Mouse (Mus musculus) myocyte (in vitro differentiated cells): ENCODE results near the gene Mta2.

Experiments used
- CEBPB ChIP-seq: IDR thresholded peaks from 2 replicates; pipeline ENCODE4 v1.6.1; 2011; ENCODE audit warnings: mild to moderate bottlenecking, moderate library complexity; ENCODE audit not compliant: poor library complexity, insufficient read depth, severe bottlenecking
- MYOD1 ChIP-seq, 3 experiments: IDR thresholded peaks; one replicate each; pipeline ENCODE4 v1.6.1; 2011; ENCODE audit warnings: control low read depth in 2 of 3, low read depth in 2 of 3, mild to moderate bottlenecking in 2 of 3, moderate library complexity in 1 of 3; ENCODE audit not compliant: insufficient read length in 2 of 3, control insufficient read depth in 1 of 3
- MYOG ChIP-seq, 3 experiments: IDR thresholded peaks; one replicate each; pipeline ENCODE4 v1.6.1; 2011; ENCODE audit warnings: control low read depth in 2 of 3, low read depth in 2 of 3, mild to moderate bottlenecking in 2 of 3; ENCODE audit not compliant: insufficient read length in 2 of 3, control insufficient read depth in 1 of 3, insufficient read depth in 1 of 3
- POLR2A ChIP-seq: IDR thresholded peaks from one replicate; pipeline ENCODE4 v1.6.1; 2011; ENCODE audit warnings: low read depth, mild to moderate bottlenecking, control low read depth, moderate library complexity; ENCODE audit not compliant: insufficient read length
- POLR2AphosphoS2 ChIP-seq: IDR thresholded peaks from one replicate; pipeline ENCODE4 v1.6.1; 2011; ENCODE audit warnings: low read depth, control low read depth; ENCODE audit not compliant: insufficient read length
- TCF12 ChIP-seq: IDR thresholded peaks from one replicate; pipeline ENCODE4 v1.6.1; 2011; ENCODE audit warnings: mild to moderate bottlenecking, control low read depth; ENCODE audit not compliant: poor library complexity, insufficient read depth, severe bottlenecking
- TCF3 ChIP-seq: IDR thresholded peaks from one replicate; pipeline ENCODE4 v1.6.1; 2011; ENCODE audit warnings: low read depth, control low read depth; ENCODE audit not compliant: insufficient read length

GRCm38 (mm10) chr19:8945251-8945650, 3.6 kb downstream of the Mta2 start:
- no peak for TF ChIP-seq POLR2A
- no peak for TF ChIP-seq CEBPB
- TF ChIP-seq TCF12, result no peak
- no peak for TF ChIP-seq POLR2AphosphoS2
- no peak for TF ChIP-seq TCF3
- TF ChIP-seq MYOG (IDR thresholded peaks at IDR 0.05; ENCODE audit: control insufficient read depth in 1 of 3, insufficient read depth in 1 of 3, insufficient read length in 2 of 3, low read depth in 2 of 3), result no peak
- TF ChIP-seq MYOD1 (IDR thresholded peaks at IDR 0.05; ENCODE audit: control insufficient read depth in 1 of 3, insufficient read length in 2 of 3, low read depth in 2 of 3), result no peak
